Mouse (Mus musculus): ENCODE data around the gene Dffa. TPM values are rescaled to one million over a fixed set of nuclear protein-coding genes. Genes with fewer than 3 reads are reported as not detected.

Dffa gene
- polyA plus RNA-seq, 1 experiment from 2014 or later, result 26.9 TPM

- Histone ChIP-seq H3K36me3 (ENCODE audit: control insufficient read depth, insufficient read depth) (peaks cover 23% of the 10 kb centered on the region; the same call in 1 of the 2 replicates), H3K4me2 (replicated peaks; ENCODE audit: low read depth) (no peak overlapping the region), H3K9me3 (ENCODE audit: control insufficient read depth) (no peaks in the 10 kb centered on the region), H3K9ac (ENCODE audit: low read depth, low read length) (no peak overlapping the region), H3K4me1 (replicated peaks; ENCODE audit: control insufficient read depth, insufficient read depth, low read length) (0 out of 2 replicates have a peak, but pooled peaks cover 3% of the 10 kb centered on the region), H3K27me3 (replicated peaks; ENCODE audit: control insufficient read depth, insufficient read depth, low read length) (no peaks in the 10 kb centered on the region), H3K27ac (ENCODE audit: low read depth, low read length) (no peak overlapping the region), H3K4me3 (ENCODE audit: low read depth, low read length) (no peak overlapping the region)
- ATAC-seq, result no peak
- WGBS, result 91% methylated on average over 13 of the region's 13 CpGs
- TF ChIP-seq CTCF (IDR thresholded peaks at IDR 0.05; ENCODE audit: low read depth), result no peak
These were observed 28.9 kb upstream of the Dffa start for GRCm38 (mm10) chr4:149075073-149075472.

- H3K9ac ChIP-seq (ENCODE audit: low read depth, low read length), result no peak overlapping the region
- 25% methylated on average over 10 of the region's 10 CpGs for WGBS
- peak; percentile 71 for TF ChIP-seq CTCF (IDR thresholded peaks at IDR 0.05; ENCODE audit: low read depth)
- H3K4me1 ChIP-seq (replicated peaks; ENCODE audit: control insufficient read depth, insufficient read depth, low read length), result 0 out of 2 replicates have a peak, but pooled peaks cover 3% of the 10 kb centered on the region
- no peak overlapping the region for H3K4me2 ChIP-seq (replicated peaks; ENCODE audit: low read depth)
- H3K4me3 ChIP-seq (ENCODE audit: low read depth, low read length), result no peak overlapping the region
- H3K27me3 ChIP-seq (replicated peaks; ENCODE audit: control insufficient read depth, insufficient read depth, low read length), result no peaks in the 10 kb centered on the region
- H3K9me3 ChIP-seq (ENCODE audit: control insufficient read depth), result no peaks in the 10 kb centered on the region
- peaks cover 23% of the 10 kb centered on the region; the same call in 1 of the 2 replicates for H3K36me3 ChIP-seq (ENCODE audit: control insufficient read depth, insufficient read depth)
- peak; percentile 84 for ATAC-seq
- 0 out of 2 replicates have a peak overlapping the region, but pooled peaks have one; percentile 54 for H3K27ac ChIP-seq (ENCODE audit: low read depth, low read length)
These were observed 27.9 kb upstream of the Dffa start for GRCm38 (mm10) chr4:149075871-149076575.

- WGBS, result 23% methylated on average over 4 of the region's 4 CpGs
- Histone ChIP-seq H3K36me3 (ENCODE audit: control insufficient read depth, insufficient read depth) (peaks cover 11% of the 10 kb centered on the region; the same call in 1 of the 2 replicates), H3K9me3 (ENCODE audit: control insufficient read depth) (no peaks in the 10 kb centered on the region), H3K4me3 (ENCODE audit: low read depth, low read length) (no peak overlapping the region), H3K4me2 (replicated peaks; ENCODE audit: low read depth) (no peak overlapping the region), H3K9ac (ENCODE audit: low read depth, low read length) (no peak overlapping the region), H3K27ac (ENCODE audit: low read depth, low read length) (no peak overlapping the region), H3K27me3 (replicated peaks; ENCODE audit: control insufficient read depth, insufficient read depth, low read length) (no peaks in the 10 kb centered on the region), H3K4me1 (replicated peaks; ENCODE audit: control insufficient read depth, insufficient read depth, low read length) (0 out of 2 replicates have a peak, but pooled peaks cover 3% of the 10 kb centered on the region)
- 0 out of 2 replicates have a peak, but pooled peaks have one; percentile 10 for TF ChIP-seq CTCF (IDR thresholded peaks at IDR 0.05; ENCODE audit: low read depth)
- peak; percentile 28; the same call in 1 of the 2 replicates for ATAC-seq
These were observed 25.7 kb upstream of the Dffa start for GRCm38 (mm10) chr4:149078261-149078660.

- Histone ChIP-seq H3K4me3 (ENCODE audit: low read depth, low read length) (no peak overlapping the region), H3K27me3 (replicated peaks; ENCODE audit: control insufficient read depth, insufficient read depth, low read length) (no peaks in the 10 kb centered on the region), H3K9ac (ENCODE audit: low read depth, low read length) (no peak overlapping the region), H3K4me1 (replicated peaks; ENCODE audit: control insufficient read depth, insufficient read depth, low read length) (0 out of 2 replicates have a peak, but pooled peaks cover 3% of the 10 kb centered on the region), H3K4me2 (replicated peaks; ENCODE audit: low read depth) (no peak overlapping the region), H3K36me3 (ENCODE audit: control insufficient read depth, insufficient read depth) (peaks cover 9% of the 10 kb centered on the region; the same call in 1 of the 2 replicates), H3K9me3 (ENCODE audit: control insufficient read depth) (no peaks in the 10 kb centered on the region), H3K27ac (ENCODE audit: low read depth, low read length) (no peak overlapping the region)
- 85% methylated on average over 6 of the region's 6 CpGs for WGBS
- no peak for TF ChIP-seq CTCF (IDR thresholded peaks at IDR 0.05; ENCODE audit: low read depth)
- no peak for ATAC-seq
These were observed 24.3 kb upstream of the Dffa start for GRCm38 (mm10) chr4:149079629-149080028.

GRCm38 (mm10) chr4:149080111-149080510 lies 23.8 kb upstream of the Dffa start:
- no peak overlapping the region for H3K4me2 ChIP-seq (replicated peaks; ENCODE audit: low read depth)
- ATAC-seq, result no peak
- 71% methylated on average over 8 of the region's 8 CpGs for WGBS

GRCm38 (mm10) chr4:149081528-149081927 lies 22.4 kb upstream of the Dffa start:
- peak; percentile 36; the same call in 1 of the 2 replicates for ATAC-seq
- TF ChIP-seq CTCF (IDR thresholded peaks at IDR 0.05; ENCODE audit: low read depth), result peak; percentile 13; the same call in 1 of the 2 replicates
- no peaks in the 10 kb centered on the region for H3K36me3 ChIP-seq (ENCODE audit: control insufficient read depth, insufficient read depth)
- no peak overlapping the region for H3K9ac ChIP-seq (ENCODE audit: low read depth, low read length)
- WGBS, result 61% methylated on average over 17 of the region's 17 CpGs
- no peaks in the 10 kb centered on the region for H3K9me3 ChIP-seq (ENCODE audit: control insufficient read depth)
- no peaks in the 10 kb centered on the region for H3K4me1 ChIP-seq (replicated peaks; ENCODE audit: control insufficient read depth, insufficient read depth, low read length)
- no peak overlapping the region for H3K4me2 ChIP-seq (replicated peaks; ENCODE audit: low read depth)
- H3K27ac ChIP-seq (ENCODE audit: low read depth, low read length), result no peak overlapping the region
- no peak overlapping the region for H3K4me3 ChIP-seq (ENCODE audit: low read depth, low read length)
- H3K27me3 ChIP-seq (replicated peaks; ENCODE audit: control insufficient read depth, insufficient read depth, low read length), result no peaks in the 10 kb centered on the region

More at GRCm38 (mm10) chr4:149080111-149080510, 23.8 kb upstream of the Dffa start:
- peaks cover 4% of the 10 kb centered on the region; the same call in 1 of the 2 replicates for H3K36me3 ChIP-seq (ENCODE audit: control insufficient read depth, insufficient read depth)
- TF ChIP-seq CTCF (IDR thresholded peaks at IDR 0.05; ENCODE audit: low read depth), result no peak
- H3K4me3 ChIP-seq (ENCODE audit: low read depth, low read length), result no peak overlapping the region
- no peak overlapping the region for H3K9ac ChIP-seq (ENCODE audit: low read depth, low read length)
- no peak overlapping the region for H3K27ac ChIP-seq (ENCODE audit: low read depth, low read length)
- 0 out of 2 replicates have a peak, but pooled peaks cover 3% of the 10 kb centered on the region for H3K4me1 ChIP-seq (replicated peaks; ENCODE audit: control insufficient read depth, insufficient read depth, low read length)
- no peaks in the 10 kb centered on the region for H3K27me3 ChIP-seq (replicated peaks; ENCODE audit: control insufficient read depth, insufficient read depth, low read length)
- no peaks in the 10 kb centered on the region for H3K9me3 ChIP-seq (ENCODE audit: control insufficient read depth)
